Mouse (Mus musculus) macrophage (primary cell): ENCODE data around the gene Mpl. TPM values are rescaled to one million over a fixed set of nuclear protein-coding genes. Genes with fewer than 3 reads are reported as not detected.

Source experiments
- H3K27ac ChIP-seq: fragments of 350-480 bp; formaldehyde crosslinking; 2 replicates; pipeline ENCODE4 v1.9.0; 2021
- H3K36me3 ChIP-seq: fragments of 350-480 bp; formaldehyde crosslinking; 2 replicates; pipeline ENCODE4 v1.9.0; 2021; ENCODE audit errors: inconsistent target
- H3K4me3 ChIP-seq: fragments of 350-480 bp; formaldehyde crosslinking; 2 replicates; pipeline ENCODE4 v1.9.0; 2021; ENCODE audit errors: inconsistent target
- H3K79me2 ChIP-seq: fragments of 350-480 bp; formaldehyde crosslinking; 2 replicates; pipeline ENCODE4 v1.9.0; 2021; ENCODE audit errors: inconsistent target
- WGBS: methylation state at CpG from one replicate; pipeline ENCODE4 v1.1.7; 2026; ENCODE audit warnings: inconsistent platforms; ENCODE audit not compliant: missing documents; 5-methylcytosine and 5-hydroxymethylcytosine counted together
- polyA plus RNA-seq: library from polyadenylated mRNA; stranded (reverse); fragments of 250-400 nt; gene quantifications from 3 replicates; pipeline ENCODE4 v1.2.4, GENCODE M21; 2018; ENCODE audit warnings: inconsistent platforms
- total RNA-seq, 78 experiments: library from RNA; depleted of rRNA; stranded (reverse); fragments of 250-400 nt; gene quantifications; 1 replicate in 9 of 78; 2 replicates in 24 of 78; 3 replicates in 43 of 78; 4 replicates in 2 of 78; pipeline ENCODE4 v1.2.4; 2018; ENCODE audit warnings: inconsistent platforms in 56 of 78

Mpl gene
- total RNA-seq (2018; cell fraction: chromatin; rRNA removed): not detected
- total RNA-seq (2018; cell fraction: cytosol; rRNA removed): under 1 TPM in 2 of 26 experiments, not detected in 24; 0.05 to 0.22 TPM
- total RNA-seq (2018; cell fraction: nucleus; rRNA removed): not detected
- 0.26 TPM in 1 of 3 replicates, not detected in the others for polyA plus RNA-seq

DNA sequence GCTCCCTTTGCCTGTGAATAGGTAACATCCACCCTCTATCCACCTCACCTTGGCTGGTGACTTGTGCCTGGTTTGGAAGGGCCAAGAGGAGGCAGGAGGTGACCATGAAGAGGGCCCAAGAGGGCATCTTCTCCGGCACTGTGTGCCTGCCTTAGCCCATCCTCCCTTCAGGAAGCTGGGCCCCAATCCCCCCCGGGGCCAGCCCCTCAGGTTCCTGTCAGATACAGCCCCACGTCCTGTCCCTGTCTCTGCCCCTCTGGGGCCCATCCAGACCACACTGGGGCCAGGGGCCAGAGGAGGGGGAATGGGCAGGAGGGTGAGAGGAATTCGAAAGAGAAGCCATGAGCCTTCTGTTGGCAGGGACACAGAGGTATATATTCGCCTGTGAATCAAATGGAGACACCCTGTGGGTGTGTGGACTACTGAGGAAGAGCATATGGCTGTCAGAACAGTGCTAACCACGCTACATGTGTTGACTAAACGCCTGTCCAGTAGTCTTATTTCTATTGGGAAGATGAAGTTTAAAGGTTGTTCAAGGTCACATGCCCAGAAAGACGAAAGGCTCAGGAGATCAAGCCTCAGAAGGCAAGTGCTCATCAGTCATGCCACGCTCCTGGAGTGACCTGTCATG is at the start of gene Mpl:
TSS of gene Mpl (minus strand) at position 169 of the 631 bp plus-strand sequence.
- Histone ChIP-seq H3K79me2 (no peaks in the 10 kb centered on the region), H3K36me3 (no peaks in the 10 kb centered on the region), H3K4me3 (no peak within 1 kb of the TSS), H3K27ac (no peak within 1 kb of the TSS)
- 28% methylated on average over 9 of the region's 9 CpGs for WGBS

DNA sequence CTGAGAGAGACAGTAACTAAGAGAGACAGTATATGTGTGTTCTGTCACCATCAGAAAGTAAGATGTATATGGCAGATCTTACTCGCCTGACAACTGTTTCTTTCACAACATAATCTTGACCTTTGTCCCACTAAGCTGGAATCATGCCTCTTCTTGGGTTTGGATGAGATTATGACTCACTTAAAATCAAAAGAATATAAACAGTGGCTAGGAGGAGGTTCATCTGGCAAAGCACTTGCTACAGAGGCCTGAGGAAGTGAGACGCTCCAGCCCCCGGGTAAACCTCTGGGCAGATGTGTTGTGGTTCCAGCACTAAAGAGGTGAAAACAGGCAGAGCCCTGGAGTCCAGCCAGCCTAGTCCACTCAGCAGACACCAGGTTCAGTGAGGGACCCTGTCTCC is 48.2 kb upstream of the Mpl start:
- 53% methylated on average over 3 of the region's 3 CpGs for WGBS
- Histone ChIP-seq H3K79me2 (no peaks in the 10 kb centered on the region), H3K27ac (no peak overlapping the region), H3K36me3 (no peaks in the 10 kb centered on the region), H3K4me3 (no peak overlapping the region)

DNA sequence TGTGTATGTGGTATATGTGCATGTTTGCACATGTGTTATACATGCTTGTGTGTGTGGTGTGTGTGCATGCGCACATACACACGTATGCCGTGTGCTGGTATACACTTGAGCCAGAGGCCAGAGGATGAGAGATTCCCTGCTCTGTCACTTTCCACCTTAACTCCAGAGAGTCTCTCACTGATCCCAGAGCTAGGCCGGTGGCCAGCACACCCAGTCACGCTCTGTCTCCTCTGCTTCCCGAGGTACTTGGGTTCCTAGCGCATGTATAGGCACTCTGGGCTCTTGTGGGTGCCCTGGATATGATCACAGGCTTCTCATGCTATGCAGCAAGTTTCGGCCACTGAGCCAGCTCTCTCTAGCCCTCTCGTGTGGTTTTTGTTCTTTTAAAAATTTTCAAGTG is 43.5 kb upstream of the Mpl start:
- Histone ChIP-seq H3K27ac (no peak overlapping the region), H3K36me3 (no peaks in the 10 kb centered on the region), H3K4me3 (no peak overlapping the region), H3K79me2 (no peaks in the 10 kb centered on the region)
- 83% methylated on average over 9 of the region's 9 CpGs for WGBS

GRCm38 (mm10) chr4:118500171-118500724 is 42.9 kb upstream of the Mpl start:
- Histone ChIP-seq H3K27ac (no peak overlapping the region), H3K79me2 (no peaks in the 10 kb centered on the region), H3K4me3 (no peak overlapping the region), H3K36me3 (no peaks in the 10 kb centered on the region)
- WGBS: 51% methylated on average over 6 of the region's 6 CpGs

- H3K27ac ChIP-seq: no peak overlapping the region
- 86% methylated on average over 10 of the region's 10 CpGs for WGBS
- no peaks in the 10 kb centered on the region for H3K79me2 ChIP-seq
- H3K4me3 ChIP-seq: no peak overlapping the region
- H3K36me3 ChIP-seq: no peaks in the 10 kb centered on the region
These were observed 33.1 kb upstream of the Mpl start for GRCm38 (mm10) chr4:118490461-118490860.

DNA sequence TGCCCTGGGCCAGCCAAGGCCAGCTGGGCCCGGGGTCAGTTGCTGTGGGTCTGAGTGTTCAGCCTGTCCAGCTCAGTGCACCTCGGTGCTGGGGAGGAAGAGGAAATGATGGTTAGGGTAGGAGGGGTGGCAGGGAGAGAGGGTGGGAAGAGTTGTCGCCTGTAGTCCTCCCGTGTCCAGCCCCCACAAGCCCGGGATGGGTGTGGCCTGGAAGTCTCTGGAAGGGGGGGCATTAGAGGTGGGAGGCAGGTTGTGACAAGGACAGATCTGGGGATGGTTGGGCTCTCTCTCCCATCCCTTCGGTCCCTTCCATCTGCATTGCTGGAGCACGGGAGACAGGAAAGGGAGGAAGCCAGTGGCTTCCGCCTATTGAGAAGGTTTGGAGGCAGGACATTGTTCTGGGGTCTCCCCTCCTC is 32.4 kb upstream of the Mpl start, which contains the start of gene Tie1:
TSS of gene Tie1 (minus strand) at position 345 of the 416 bp plus-strand sequence.
- Histone ChIP-seq H3K27ac (no peak within 1 kb of the TSS), H3K4me3 (no peak within 1 kb of the TSS), H3K36me3 (no peaks in the 10 kb centered on the region), H3K79me2 (no peaks in the 10 kb centered on the region)
- WGBS: 8% methylated on average over 8 of the region's 8 CpGs

DNA sequence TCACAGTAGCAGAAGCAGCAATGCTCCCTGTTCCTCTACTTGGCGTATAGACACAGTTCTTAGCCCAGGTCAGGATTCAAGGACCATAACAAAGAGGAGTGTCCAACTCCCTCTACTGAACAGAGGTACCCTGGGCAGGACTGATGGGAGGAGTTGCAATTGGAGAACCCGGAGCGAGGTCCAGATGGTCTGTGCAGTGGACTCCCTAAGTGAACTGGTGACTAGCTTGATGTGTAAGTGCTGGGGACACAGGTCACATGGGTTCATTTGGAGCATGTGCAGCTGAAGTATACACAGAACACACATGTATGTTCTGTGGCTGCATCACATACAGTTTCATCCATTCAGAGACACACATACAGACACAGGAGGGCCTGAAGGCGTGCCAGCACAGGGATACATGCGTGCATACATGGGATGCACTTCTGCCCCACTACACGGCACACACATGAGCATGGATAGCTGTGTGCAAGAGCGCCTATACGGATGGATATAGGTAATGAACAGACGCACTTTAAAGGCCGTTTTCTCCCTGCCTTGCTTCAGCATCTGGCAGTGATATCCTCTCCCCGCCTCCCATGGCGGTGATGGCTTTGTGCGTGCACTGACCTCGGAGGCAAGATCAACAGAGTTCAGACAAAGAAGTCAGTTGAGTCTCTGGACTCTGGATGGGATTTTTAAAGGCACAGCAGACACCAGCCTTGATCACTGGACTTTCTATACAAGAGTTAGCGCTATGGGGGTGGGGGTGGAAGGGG is 19.6 kb upstream of the Mpl start:
- H3K36me3 ChIP-seq: no peaks in the 10 kb centered on the region
- no peaks in the 10 kb centered on the region for H3K79me2 ChIP-seq
- WGBS: 93% methylated on average over 15 of the region's 15 CpGs
- H3K27ac ChIP-seq: no peak overlapping the region
- no peak overlapping the region for H3K4me3 ChIP-seq

GRCm38 (mm10) chr4:118472687-118473086 is 15.4 kb upstream of the Mpl start:
- Histone ChIP-seq H3K79me2 (no peaks in the 10 kb centered on the region), H3K36me3 (no peaks in the 10 kb centered on the region), H3K27ac (no peak overlapping the region), H3K4me3 (no peak overlapping the region)
- 95% methylated on average over 11 of the region's 11 CpGs for WGBS

DNA sequence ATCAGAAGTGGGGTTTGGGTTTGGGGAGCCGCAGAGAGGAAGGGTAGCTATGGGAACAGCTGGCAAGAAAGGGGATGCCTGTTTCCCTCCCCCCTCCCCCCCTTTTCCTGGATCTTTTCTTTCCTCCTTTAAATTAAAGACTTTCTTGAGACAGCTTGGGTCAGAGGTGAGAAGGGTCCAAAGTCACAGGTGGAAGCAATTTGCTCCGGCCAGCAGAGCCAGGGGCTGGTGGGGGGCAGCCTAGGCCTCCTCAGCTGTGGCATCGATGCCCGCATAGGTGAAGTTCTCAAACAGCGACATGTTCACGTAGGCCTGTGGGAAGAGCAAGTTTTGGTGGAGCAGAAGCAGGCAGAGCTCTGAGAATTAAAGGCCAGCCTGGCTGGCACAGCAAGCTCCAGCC is 14.0 kb upstream of the Mpl start:
- 97% methylated on average over 6 of the region's 6 CpGs for WGBS
- Histone ChIP-seq H3K27ac (no peak overlapping the region), H3K79me2 (no peaks in the 10 kb centered on the region), H3K36me3 (no peaks in the 10 kb centered on the region), H3K4me3 (no peak overlapping the region)

- WGBS: 13% methylated on average over 11 of the region's 11 CpGs
- Histone ChIP-seq H3K79me2 (no peaks in the 10 kb centered on the region), H3K36me3 (no peaks in the 10 kb centered on the region), H3K27ac (no peak overlapping the region), H3K4me3 (no peak overlapping the region)
These were observed 8.4 kb upstream of the Mpl start for GRCm38 (mm10) chr4:118465697-118466163.

GRCm38 (mm10) chr4:118464956-118465355 is 7.6 kb upstream of the Mpl start:
- Histone ChIP-seq H3K79me2 (no peaks in the 10 kb centered on the region), H3K27ac (no peak overlapping the region), H3K4me3 (no peak overlapping the region), H3K36me3 (no peaks in the 10 kb centered on the region)
- 94% methylated on average over 3 of the region's 3 CpGs for WGBS

GRCm38 (mm10) chr4:118446415-118447153 is 10.7 kb downstream of the Mpl start:
- 86% methylated on average over 24 of the region's 24 CpGs for WGBS
- no peaks in the 10 kb centered on the region for H3K36me3 ChIP-seq
- no peak overlapping the region for H3K4me3 ChIP-seq
- no peaks in the 10 kb centered on the region for H3K79me2 ChIP-seq
- H3K27ac ChIP-seq: no peak overlapping the region

- Histone ChIP-seq H3K36me3 (no peaks in the 10 kb centered on the region), H3K27ac (no peak overlapping the region), H3K79me2 (no peaks in the 10 kb centered on the region), H3K4me3 (no peak overlapping the region)
- WGBS: 86% methylated on average over 18 of the region's 18 CpGs
These were observed 11.4 kb downstream of the Mpl start for GRCm38 (mm10) chr4:118445781-118446414.

DNA sequence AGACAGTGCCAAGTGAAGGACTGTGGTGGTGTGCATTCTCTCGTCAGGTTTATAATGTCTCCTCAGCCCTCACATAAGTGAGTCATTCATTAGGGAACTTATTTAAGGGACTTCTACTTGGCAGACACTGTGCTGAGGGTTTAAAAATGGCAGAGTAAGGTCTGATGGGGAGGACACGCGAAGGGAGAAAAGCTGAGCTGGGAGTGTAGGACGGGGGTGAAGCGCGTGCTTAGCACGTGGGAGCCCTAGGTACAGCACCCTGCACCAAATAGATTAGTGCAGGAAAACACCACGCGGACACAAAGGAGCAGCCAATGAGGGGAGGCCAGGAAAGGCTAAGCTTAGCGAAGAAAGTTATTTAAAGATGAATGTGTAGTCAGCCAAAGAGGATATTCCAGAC is 12.2 kb downstream of the Mpl start:
- 92% methylated on average over 10 of the region's 10 CpGs for WGBS
- no peak overlapping the region for H3K4me3 ChIP-seq
- H3K79me2 ChIP-seq: no peaks in the 10 kb centered on the region
- no peak overlapping the region for H3K27ac ChIP-seq
- no peaks in the 10 kb centered on the region for H3K36me3 ChIP-seq
